Mouse (Mus musculus) c-Kit-positive CD71-positive TER-119-negative erythroid progenitor cells, embryonic 14.5 days (primary cell): ENCODE measurements at regions not wholly inside any gene's neighbourhood (a gene's known extent, or its start where the extent isn't known, plus 50 kb on each side); places are given as distances from the start of the nearest gene placed in this dataset.

Experiments used
- DNase-seq: peaks from one replicate; pipeline ENCODE4 v3.0.0-alpha.2; 2013; ENCODE audit warnings: low read depth

- no peak for DNase-seq
Observed at GRCm38 (mm10) chr4:153321085-153321484, 161.5 kb downstream of the Ajap1 start.

DNA sequence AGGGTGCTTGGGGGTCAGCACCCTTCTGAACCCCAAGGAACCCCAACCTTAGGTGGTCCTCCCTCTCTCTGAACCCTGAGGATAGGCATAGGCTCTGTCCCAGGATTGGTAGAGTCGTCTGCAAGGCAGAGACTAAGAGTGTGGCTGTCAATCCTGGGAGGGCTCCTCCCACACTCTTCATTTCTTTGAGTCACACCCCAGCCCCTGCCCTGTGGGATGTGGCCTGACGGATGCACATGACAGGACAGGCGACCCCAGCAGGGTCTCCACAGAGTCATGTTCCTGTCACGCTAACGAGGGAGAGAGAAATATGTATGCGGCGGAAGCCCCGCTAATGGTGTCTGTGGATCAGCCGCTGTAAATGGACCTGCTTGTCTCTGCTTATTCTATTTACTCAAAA is 162.0 kb downstream of the Ajap1 start:
- DNase-seq, result no peak

- DNase-seq, result no peak
Observed at GRCm38 (mm10) chr4:153316964-153317724, 165.5 kb downstream of the Ajap1 start.

- DNase-seq, result no peak
Observed at GRCm38 (mm10) chr4:153316519-153316918, 166.1 kb downstream of the Ajap1 start.

GRCm38 (mm10) chr4:153313961-153314360 is 168.7 kb downstream of the Ajap1 start:
- DNase-seq, result no peak

- DNase-seq, result no peak
Observed at GRCm38 (mm10) chr4:153311574-153311973, 171.0 kb downstream of the Ajap1 start.

DNA sequence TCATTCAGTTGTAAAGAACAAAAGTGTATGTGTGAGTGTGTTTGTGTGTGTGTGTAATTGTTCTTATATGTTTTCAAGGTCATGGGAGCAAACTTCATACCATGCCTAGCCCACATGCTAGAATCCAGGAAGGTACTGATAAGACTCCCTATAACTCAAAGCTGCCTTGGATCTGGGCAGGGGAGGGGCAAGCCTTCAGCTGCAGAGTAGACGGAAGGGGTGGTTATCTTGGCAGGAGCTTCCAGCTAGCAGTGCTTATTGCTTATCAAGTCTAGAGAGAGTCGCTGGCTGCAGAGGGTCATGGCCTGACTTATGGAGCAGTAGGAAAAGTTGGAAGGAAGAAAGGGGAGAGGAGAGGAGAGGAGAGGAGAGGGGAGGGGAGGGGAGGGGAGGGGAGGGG is 172.0 kb downstream of the Ajap1 start:
- DNase-seq, result no peak

GRCm38 (mm10) chr4:153303521-153303920 is 179.1 kb downstream of the Ajap1 start:
- no peak for DNase-seq

GRCm38 (mm10) chr4:153302855-153303254 is 179.8 kb downstream of the Ajap1 start:
- DNase-seq, result no peak

DNA sequence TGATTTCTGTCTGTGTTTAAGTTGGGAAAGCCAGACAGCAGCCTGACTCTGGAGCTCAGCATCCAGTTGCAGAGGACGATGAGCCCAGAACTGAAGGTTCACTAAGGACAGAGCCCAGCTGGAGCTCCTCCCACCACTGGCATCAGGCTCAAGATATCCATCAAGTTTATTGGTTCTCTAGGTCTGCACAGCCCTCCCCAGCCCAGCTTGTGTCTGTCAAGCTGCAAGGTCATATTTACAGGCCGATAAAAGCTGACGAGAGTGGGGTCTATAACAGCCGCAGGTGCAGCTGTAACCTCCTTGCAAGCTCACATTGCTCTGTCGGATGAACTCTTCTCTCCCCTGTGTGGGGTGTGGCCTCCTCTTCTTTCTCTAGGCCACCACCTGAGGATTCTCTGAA is 184.3 kb downstream of the Ajap1 start:
- no peak for DNase-seq

DNA sequence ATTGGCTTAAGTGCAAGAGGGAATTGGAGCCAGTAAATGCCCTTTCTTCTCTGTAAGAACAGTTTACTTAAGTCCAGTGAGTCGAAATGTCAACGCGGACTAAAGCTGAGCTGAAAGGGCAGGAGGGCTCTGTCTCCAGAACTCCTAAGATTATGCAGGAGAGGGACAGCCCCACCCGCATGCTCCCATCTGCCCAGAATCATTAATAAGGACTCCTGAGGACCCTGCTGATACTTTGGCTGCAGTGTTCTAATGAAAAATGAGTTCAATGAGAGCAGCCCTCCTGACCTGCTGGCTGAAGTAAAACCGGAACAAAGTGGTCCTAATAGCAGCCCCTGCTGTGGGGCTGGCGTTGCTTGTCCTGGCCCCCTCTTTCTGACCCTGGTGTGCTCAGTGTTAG is 187.8 kb downstream of the Ajap1 start:
- DNase-seq, result no peak

DNA sequence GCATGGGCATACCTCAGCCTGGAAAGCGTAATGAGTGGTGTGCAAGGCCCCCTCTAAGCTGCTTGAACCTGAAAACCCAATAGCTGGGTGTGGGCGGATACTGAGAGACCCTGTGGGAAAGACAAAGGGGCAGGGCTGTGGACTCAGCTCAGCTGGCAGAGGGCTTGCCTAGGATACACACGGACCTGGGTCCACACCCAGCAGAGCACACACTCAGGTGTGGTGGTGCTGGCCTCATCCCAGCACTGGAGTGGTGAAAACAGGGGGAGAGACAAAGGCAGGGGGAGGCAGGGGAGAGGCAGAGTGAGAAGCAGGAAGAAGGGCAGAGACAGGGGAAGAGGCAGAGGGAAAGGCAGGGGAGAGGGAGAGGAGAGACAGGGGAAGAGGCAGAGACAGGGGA is 189.5 kb downstream of the Ajap1 start:
- DNase-seq, result no peak

DNA sequence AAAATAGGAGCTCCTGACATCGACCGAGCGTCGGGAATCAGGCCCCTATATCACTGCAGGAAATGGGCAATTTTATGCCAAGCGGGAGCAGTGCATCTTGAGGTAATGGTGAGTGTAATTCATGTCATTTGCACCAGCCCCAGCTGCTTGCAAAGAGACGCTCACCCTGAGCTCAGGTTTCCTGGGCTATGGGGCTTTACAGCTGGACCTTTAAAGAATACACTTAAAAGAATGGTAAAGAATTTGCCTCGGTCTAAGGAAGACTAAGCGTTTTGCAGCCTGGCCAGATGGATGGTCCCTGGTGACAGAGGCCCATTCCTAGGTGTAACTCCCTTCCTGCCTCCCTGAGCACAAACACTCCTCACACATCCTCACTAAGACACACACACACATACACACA is 194.2 kb downstream of the Ajap1 start:
- DNase-seq, result no peak

GRCm38 (mm10) chr4:153284209-153284608 is 198.4 kb downstream of the Ajap1 start:
- no peak for DNase-seq

DNA sequence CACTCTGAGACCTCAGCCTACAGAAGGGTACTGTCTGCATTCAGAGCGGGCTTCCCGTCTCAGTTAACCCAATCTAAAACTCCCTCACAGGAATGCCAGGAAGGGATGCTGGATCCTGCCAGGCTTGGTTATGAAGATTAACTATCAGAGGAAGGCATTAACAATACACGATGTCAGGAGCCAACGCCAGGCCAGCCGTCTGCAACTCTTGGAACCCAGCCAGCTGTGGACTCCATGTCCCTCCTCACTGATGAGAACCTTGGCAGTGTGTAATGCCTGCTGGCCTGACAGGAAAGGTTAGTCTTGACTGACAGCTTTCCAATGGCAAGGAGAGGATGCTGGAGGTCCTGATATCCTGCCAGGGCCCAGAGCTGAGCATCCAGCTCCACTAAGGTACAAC is 206.0 kb downstream of the Ajap1 start:
- no peak for DNase-seq

DNA sequence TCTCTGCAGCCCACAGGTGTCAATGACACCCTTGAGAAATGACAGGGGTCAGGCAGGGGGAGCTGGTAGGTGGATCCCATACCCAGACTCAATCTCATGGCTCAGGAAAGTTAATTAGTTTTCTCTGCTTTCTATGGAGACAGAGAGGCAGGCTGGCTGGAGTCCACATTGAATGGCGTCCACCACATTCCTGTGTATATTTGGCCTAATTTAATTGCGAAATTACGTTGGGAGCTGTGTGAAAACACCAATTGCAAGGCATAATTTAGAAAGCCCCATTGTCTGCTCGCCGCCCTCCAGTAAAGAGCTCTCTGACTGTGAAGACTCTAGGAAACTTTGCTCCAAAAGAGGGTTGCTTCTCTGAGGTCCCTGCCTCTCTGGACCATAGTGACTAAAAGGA is 211.2 kb downstream of the Ajap1 start:
- DNase-seq, result no peak

- no peak for DNase-seq
Observed at GRCm38 (mm10) chr4:153263216-153263805, 219.3 kb downstream of the Ajap1 start.

DNA sequence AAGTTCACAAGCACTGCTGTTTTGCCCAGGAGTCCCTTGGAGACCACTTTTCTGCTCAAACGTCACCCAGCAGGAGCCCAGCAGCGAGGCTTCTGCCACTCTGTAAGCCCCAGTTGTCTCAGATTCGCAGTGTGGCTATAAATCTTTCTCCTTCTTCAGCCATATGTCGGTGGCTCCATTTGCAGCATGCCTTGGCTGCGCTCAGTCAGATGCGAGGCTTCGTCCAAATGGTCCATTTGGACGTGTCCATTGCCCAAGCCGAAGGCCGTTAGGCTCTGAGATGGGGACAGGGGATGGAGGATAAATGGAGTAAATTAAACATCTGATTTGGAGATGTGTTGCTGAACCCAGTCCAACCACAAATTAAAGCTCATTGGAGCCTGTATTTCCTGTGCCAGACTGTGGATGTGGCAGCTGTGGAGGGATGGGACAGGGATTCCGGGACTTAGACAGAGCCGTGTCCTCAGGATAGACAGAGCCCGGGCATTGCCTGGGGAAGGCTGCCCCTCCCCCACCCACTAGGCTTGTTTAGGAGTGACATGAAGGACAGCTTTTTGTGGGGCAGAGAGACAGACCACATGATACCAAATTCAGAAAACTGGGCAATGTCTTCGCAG is 221.6 kb downstream of the Ajap1 start:
- no peak for DNase-seq

GRCm38 (mm10) chr4:153251943-153252342 is 230.7 kb downstream of the Ajap1 start:
- DNase-seq, result no peak

DNA sequence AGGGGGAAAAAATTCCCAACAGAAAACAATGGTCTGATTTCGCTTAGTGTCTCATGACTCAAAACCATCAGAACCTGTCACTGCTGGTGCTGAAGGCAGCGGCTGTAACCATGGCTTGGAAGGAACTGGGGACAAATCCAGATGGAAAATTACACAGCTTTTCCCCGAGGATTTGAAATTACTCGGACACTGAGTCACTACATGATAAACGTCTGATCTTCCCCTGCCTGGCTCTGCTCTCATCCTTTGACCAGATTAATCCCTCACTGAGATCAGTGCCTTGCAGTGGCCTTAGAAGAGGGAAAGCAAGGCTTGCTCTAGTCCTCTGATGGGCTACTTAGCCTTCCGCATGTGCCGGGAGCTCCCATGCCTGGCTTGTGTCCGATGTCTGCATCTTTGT is 231.3 kb downstream of the Ajap1 start:
- DNase-seq, result no peak

- no peak for DNase-seq
Observed at GRCm38 (mm10) chr4:153236680-153237079, 245.9 kb downstream of the Ajap1 start.

DNA sequence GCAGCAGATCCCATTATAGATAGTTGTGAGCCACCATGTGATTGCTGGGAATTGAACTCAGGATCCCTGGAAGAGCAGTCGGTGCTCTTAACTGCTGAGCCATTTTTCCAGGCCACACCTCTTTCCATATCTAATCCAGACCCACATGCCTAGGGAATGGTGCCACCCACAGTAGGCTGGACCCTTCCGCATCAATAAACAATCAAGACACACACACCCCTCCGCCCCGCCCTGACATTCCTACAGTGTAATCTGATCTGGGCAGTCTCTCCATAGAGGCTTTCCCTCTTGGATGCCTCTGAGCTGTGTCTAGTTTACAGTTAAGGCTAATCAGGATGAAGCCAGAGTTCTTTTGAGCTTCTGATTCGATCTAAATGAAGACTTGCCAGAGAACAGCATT is 248.8 kb downstream of the Ajap1 start:
- DNase-seq, result no peak

DNA sequence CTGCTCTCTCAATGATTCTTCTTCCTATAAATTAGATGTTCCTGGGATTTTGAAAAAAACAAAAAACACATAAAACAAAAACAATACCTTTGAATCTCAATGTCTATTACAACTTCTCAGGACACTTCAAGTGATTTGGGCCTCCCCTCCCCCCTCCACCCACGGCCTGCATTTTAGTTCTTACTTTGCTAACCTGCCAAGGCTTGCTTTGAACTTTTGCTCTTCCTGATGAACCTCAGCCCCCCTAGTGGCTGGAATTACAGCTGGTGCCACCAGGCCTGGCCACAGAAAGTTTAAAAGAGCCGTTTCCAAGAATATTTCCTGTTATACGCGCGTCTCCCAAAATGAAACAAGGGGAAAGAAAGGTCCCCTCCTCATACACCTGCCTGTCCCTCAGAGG is 253.4 kb downstream of the Ajap1 start:
- DNase-seq, result no peak
